Mouse (Mus musculus) ES-E14 (cell line): ENCODE measurements around the gene 2610318N02Rik. TPM values are rescaled to one million over a fixed set of nuclear protein-coding genes. Genes with fewer than 3 reads are reported as not detected.

Experiments
- DNase-seq: peaks from one replicate; pipeline ENCODE4 v3.0.0-alpha.2; 2013; ENCODE audit warnings: low read depth, low spot score
- H3K27ac ChIP-seq: 2 replicates; pipeline ENCODE4 v1.5.1; 2012; ENCODE audit warnings: low read depth, mild to moderate bottlenecking, low read length, moderate library complexity, mixed read lengths; ENCODE audit not compliant: poor library complexity, insufficient read depth, severe bottlenecking
- H3K36me3 ChIP-seq: 2 replicates; pipeline ENCODE4 v1.6.1; 2012; ENCODE audit warnings: mild to moderate bottlenecking, low read length, moderate library complexity, mixed read lengths; ENCODE audit not compliant: control insufficient read depth, poor library complexity, insufficient read depth, severe bottlenecking
- H3K4me1 ChIP-seq, 2 experiments: fragments of 150-350 bp in 1 of 2; sonication (generic) in 1 of 2; 2 replicates each; pipeline ENCODE4 v1.6.1; 2012; ENCODE audit warnings: low read length in 2 of 2, mild to moderate bottlenecking in 1 of 2, mixed read lengths in 1 of 2; ENCODE audit not compliant: control insufficient read depth in 2 of 2, insufficient read depth in 2 of 2, poor library complexity in 1 of 2
- H3K4me3 ChIP-seq, 2 experiments: fragments of 150-350 bp in 1 of 2; sonication (generic) in 1 of 2; 2 replicates each; pipeline ENCODE4 v1.5.1; 2012; ENCODE audit warnings: low read length in 2 of 2, low read depth in 1 of 2, mild to moderate bottlenecking in 1 of 2, mixed read lengths in 1 of 2; ENCODE audit not compliant: insufficient read depth in 1 of 2, poor library complexity in 1 of 2, severe bottlenecking in 1 of 2
- H3K9ac ChIP-seq: 2 replicates; pipeline ENCODE4 v1.6.1; 2012; ENCODE audit warnings: low read depth, mild to moderate bottlenecking, low read length, mixed read lengths; ENCODE audit not compliant: poor library complexity, insufficient read depth, severe bottlenecking
- H3K9me3 ChIP-seq: fragments of 150-350 bp; sonication (generic); 2 replicates; pipeline ENCODE4 v1.6.1; 2012; ENCODE audit warnings: low read depth, mild to moderate bottlenecking, low read length; ENCODE audit not compliant: control insufficient read depth, insufficient read depth
- CHD2 ChIP-seq: IDR thresholded peaks from 2 replicates; pipeline ENCODE4 v1.6.1; 2014; ENCODE audit warnings: mild to moderate bottlenecking, low read depth, low read length, inconsistent platforms
- HCFC1 ChIP-seq: IDR thresholded peaks from 2 replicates; pipeline ENCODE4 v1.6.1; 2012; ENCODE audit warnings: low read length, inconsistent platforms, borderline replicate concordance; ENCODE audit not compliant: insufficient read depth
- MAFK ChIP-seq: IDR thresholded peaks from 2 replicates; pipeline ENCODE4 v1.6.1; 2014; ENCODE audit warnings: mild to moderate bottlenecking, low read depth, low read length, inconsistent platforms; ENCODE audit not compliant: insufficient read depth
- ZC3H11A ChIP-seq: IDR thresholded peaks from 2 replicates; pipeline ENCODE4 v1.6.1; 2012; ENCODE audit warnings: low read depth, mild to moderate bottlenecking, inconsistent platforms, low read length, borderline replicate concordance
- ZNF384 ChIP-seq: IDR thresholded peaks from 2 replicates; pipeline ENCODE4 v1.6.1; 2012; ENCODE audit warnings: low read depth, low read length, inconsistent platforms
- in situ Hi-C, 2 experiments: fragments of 600-800 bp; cut with MboI; formaldehyde crosslinking; loops; one replicate each; pipeline ENCODE4 v1.15.1; 2025; ENCODE audit warnings: low sequenced_read_pairs in 2 of 2, inconsistent platforms in 1 of 2; ENCODE audit not compliant: unreplicated experiment in 2 of 2
- total RNA-seq: library from RNA; depleted of rRNA; stranded (reverse); fragments of 300-350 nt; gene quantifications from 2 replicates; pipeline ENCODE4 v1.2.3, GENCODE M21; 2012; rRNA removed

Gene 2610318N02Rik
- total RNA-seq, 1 experiment = 47.7 TPM

- no peak overlapping the region for H3K27ac ChIP-seq
- TF ChIP-seq MAFK (no peak), CHD2 (no peak), HCFC1 (no peak), ZC3H11A (no peak), ZNF384 (no peak)
- no peak overlapping the region for H3K4me3 ChIP-seq
- no peak overlapping the region for H3K9ac ChIP-seq
- DNase-seq = no peak
- H3K4me1 ChIP-seq = no peaks in the 10 kb centered on the region
- in situ Hi-C loops = no loop called here
- H3K36me3 ChIP-seq = no peaks in the 10 kb centered on the region; the same call in 1 of the 2 replicates
- no peaks in the 10 kb centered on the region for H3K9me3 ChIP-seq
These were observed 57.4 kb downstream of the 2610318N02Rik start for GRCm38 (mm10) chr16:17067552-17067951.

Other genes starting within 250 kb of the 2610318N02Rik start
- 32.8 and 38.2 TPM in 2 replicates for gene Ppm1f, start 228.7 kb downstream of the 2610318N02Rik start, total RNA-seq
- 100 and 136 TPM in 2 replicates for gene Mapk1, start 141.8 kb downstream of the 2610318N02Rik start, total RNA-seq
- 5.9 and 10.5 TPM in 2 replicates for gene Ypel1, start 55.5 kb downstream of the 2610318N02Rik start, total RNA-seq
- gene Ppil2, start 13.9 kb downstream of the 2610318N02Rik start, total RNA-seq = 73.2 and 86.7 TPM in 2 replicates
- gene Sdf2l1, start 7.2 kb upstream of the 2610318N02Rik start, total RNA-seq = 112 and 168 TPM in 2 replicates
- gene Ydjc, start 19.5 kb upstream of the 2610318N02Rik start, total RNA-seq = 34.0 and 64.7 TPM in 2 replicates
- 4.0 and 4.4 TPM in 2 replicates for gene Ccdc116, start 22.1 kb upstream of the 2610318N02Rik start, total RNA-seq
- gene Ube2l3, start 77.5 kb upstream of the 2610318N02Rik start, total RNA-seq = 77.6 and 109 TPM in 2 replicates
- 2.6 and 2.9 TPM in 2 replicates for gene Rimbp3, start 83.4 kb upstream of the 2610318N02Rik start, total RNA-seq
- 35.0 and 35.9 TPM in 2 replicates for gene Hic2, start 108.4 kb upstream of the 2610318N02Rik start, total RNA-seq
- 45.1 and 68.6 TPM in 2 replicates for gene Tmem191c, start 150.9 kb upstream of the 2610318N02Rik start, total RNA-seq
- gene Serpind1, start 206.2 kb upstream of the 2610318N02Rik start, total RNA-seq = 0.09 TPM in 1 of 2 replicates, not detected in the other